Mouse (Mus musculus) thymus, adult 2 months (tissue): Measurements from ENCODE around the gene Rab11b.

Experiments used
- CTCF ChIP-seq: fragments of 200-500 bp; IDR thresholded peaks from 2 replicates; pipeline ENCODE4 v1.5.1; 2012; ENCODE audit warnings: mild to moderate bottlenecking, control low read depth, low read length, moderate library complexity, borderline replicate concordance; ENCODE audit not compliant: control insufficient read depth, poor library complexity, insufficient read depth; ENCODE audit errors: extremely low read depth
- POLR2A ChIP-seq: fragments of 200-500 bp; IDR thresholded peaks from 2 replicates; pipeline ENCODE4 v1.6.1; 2012; ENCODE audit warnings: mild to moderate bottlenecking, low read length, control low read depth, moderate library complexity; ENCODE audit not compliant: control insufficient read depth, poor library complexity, insufficient read depth; ENCODE audit errors: extremely low read depth

DNA sequence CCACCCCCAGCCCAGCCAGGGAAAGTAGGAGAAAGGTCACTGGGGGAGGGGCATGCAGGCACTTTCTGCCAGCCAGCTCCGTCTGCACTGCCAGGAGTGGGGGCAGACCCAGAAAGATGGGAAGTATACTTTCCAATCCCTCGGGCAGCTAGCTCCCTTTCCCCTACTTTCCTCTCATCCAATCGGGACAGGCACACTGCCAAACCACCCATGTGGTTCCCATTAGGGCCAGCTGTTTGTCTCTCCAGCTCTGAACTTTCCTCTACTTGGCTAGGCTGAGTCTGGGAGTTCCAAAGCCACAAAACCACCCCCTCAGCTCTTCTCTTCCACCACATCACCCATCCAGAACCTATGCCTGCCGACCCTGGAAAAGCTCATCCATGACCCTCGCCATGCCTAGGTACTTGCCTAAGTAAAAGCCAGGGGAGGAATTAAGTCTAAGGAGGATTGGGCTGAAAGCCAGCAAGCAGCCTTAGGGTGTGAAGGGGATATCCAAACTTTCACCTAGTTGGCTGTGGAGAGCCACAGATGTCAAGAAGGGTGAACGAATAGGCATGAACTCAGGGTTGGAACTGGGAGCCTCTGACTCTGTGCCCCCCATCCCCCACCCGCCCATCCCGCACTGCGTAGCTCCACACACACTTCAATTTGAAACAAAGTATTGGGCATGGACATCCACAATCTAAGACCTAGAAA is 19.1 kb upstream of the Rab11b start:
- TF ChIP-seq CTCF (no peak), POLR2A (no peak)
